Mouse (Mus musculus) megakaryocyte progenitor cell, adult 5-6 weeks (primary cell): ENCODE results near the gene Usp4. TPM values are rescaled to one million over a fixed set of nuclear protein-coding genes. Genes with fewer than 3 reads are reported as not detected.

Source experiments
- ATAC-seq: replicated peaks from 2 replicates; pipeline ENCODE4 v1.8.0; 2016; ENCODE audit warnings: mild to moderate bottlenecking, moderate TSS enrichment, inconsistent platforms; ENCODE audit not compliant: poor library complexity
- total RNA-seq, 2 experiments: library from RNA; stranded (forward) in 1 of 2; stranded (reverse) in 1 of 2; fragments of 157-497, 149-512 nt in 1 of 2; fragments of 200-1000 nt in 1 of 2; gene quantifications; 2 replicates each; pipeline versions ENCODE4 v1.2.3 to v1.2.4; 2015 to 2017

Usp4 gene
- total RNA-seq, 2 experiments from 2014 or later, result 50.9 to 145 TPM

DNA sequence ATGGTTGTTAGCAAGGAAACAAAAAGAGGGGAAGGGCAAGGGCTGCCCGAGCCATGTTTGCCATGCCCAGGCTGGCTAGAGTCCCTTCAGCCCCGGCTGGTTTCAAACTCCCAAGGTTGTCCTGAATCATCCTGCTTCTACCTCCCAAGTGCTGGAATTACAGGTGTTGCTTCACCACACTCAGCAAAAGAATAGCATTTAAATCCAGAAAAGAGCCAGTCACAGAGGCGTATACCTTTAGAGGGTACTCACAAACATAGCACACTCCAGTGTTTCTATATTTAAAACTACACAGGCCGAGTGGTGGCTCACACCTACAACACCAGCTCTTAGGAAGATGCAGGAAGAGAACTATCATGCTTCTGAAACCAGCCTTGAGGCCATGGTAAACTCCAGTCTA is 61.9 kb downstream of the Usp4 start:
- ATAC-seq, result no peak

DNA sequence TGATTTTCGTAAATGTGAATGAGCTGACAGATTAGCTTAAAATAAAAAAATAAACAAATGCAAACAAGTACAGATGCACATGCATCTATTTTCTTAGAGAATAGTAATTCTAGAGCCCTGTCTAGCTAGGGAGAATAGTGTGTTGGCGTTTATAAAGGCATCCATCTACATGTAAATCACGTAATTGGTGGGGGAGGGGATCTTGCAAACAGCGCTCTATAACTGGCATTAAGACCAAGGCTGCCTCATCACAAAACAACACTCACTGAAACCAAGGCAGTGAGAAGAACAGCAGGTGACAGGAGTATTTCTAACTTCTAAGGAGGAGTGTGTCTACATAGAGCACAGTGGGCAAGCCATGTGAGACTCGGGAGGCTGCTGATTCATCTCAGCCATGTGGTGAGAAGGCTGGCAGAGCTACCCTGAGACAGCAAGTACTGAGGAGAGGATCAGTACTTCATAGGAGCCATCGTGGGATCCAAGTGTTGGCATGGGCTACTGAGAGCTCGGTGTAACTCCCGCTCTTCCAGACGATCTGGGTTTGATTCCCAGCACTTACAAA is 63.8 kb downstream of the Usp4 start:
- ATAC-seq, result no peak

DNA sequence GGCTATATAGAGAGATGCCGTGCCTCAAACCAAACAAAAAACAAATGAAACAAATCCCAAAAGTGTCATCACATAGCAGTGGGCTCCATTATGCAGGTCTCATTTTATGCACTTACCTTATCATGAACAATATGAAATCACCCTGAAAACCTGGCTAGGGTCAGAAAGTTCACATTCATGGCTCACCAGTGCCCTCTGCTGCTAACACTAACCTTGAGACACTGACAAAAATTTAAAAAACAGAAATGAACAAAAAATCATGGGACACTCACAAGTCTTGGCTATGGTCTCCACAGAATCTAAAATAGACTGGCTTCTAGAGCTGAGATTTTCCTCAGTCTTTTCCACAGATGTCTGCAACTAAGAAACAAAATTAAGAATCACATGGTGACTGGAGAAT is 64.6 kb downstream of the Usp4 start:
- ATAC-seq, result peak; percentile 73

DNA sequence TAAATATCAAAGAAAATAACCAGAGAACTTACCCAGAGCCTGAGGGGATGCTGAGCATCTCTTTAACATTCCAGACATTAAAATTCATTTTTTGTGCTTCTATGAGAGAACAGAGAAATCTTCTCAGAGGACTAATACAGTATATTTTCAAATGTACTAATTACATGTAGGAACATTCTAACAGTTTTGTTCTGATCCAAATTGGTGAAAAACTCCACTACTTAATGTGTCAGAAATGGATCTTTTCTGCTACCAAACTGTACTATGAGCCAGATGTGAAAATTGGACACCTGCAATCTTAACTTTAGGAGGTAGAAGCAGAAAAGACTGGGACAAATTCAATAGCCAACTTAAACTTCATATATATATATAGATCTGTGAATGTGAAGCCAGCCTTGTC is 80.7 kb downstream of the Usp4 start, which contains the start of gene Ccdc36:
Ccdc36 (minus strand) TSS at position 101 of the 400 bp plus-strand sequence.
- no peak for ATAC-seq

DNA sequence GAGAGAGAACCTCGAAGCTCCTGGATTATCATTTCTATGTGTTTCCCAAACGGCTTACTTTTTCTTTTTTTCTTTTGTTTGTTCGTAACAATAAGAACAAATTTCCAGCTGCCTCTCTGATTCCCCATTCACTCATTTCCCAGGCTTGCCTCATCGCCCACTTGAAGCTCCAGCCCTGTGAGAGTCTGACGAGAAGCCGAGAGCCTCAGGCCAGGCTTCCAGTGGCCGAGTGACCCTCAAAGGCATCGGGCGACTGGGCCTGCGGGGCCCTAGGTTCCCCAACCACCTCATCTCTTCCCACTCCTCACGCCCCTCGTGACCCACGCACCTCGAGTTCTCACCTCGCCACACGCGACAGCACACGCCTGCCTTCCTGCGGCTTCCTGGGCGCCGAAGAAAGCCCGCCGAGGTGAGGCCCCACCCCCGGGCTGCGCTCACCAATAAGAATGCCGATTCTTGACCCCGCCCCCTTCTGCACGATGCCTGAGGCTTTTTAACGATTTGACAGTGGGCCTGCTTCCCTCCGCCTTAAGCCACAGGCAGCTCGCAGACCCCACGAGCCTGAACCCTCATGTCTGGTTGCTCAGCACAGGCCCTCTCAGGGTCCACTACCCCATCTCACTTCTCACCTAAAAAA is 83.9 kb downstream of the Usp4 start:
- ATAC-seq, result peak; percentile 83

DNA sequence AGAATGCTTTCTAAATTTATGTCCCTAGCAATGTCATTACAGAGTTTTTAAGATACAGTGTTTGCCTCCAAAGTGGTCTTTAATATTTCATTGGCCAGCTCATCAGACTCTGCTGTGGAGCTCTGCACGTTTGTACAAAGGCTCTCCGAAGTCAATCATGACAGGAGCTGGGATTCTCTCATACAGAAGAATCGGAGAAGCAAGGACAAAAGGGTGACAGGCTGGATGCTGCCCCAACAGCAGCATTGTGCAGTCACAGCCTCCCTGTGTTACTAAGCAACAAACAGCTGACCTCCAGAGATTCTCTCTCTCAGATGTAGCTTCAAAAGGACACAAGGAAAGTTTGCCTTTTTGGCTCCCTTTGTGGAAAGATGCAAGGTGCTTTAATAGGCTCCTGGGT is 88.5 kb downstream of the Usp4 start, which contains the start of gene BC048562:
BC048562 (plus strand) TSS at position 301 of the 400 bp plus-strand sequence.
- no peak for ATAC-seq

DNA sequence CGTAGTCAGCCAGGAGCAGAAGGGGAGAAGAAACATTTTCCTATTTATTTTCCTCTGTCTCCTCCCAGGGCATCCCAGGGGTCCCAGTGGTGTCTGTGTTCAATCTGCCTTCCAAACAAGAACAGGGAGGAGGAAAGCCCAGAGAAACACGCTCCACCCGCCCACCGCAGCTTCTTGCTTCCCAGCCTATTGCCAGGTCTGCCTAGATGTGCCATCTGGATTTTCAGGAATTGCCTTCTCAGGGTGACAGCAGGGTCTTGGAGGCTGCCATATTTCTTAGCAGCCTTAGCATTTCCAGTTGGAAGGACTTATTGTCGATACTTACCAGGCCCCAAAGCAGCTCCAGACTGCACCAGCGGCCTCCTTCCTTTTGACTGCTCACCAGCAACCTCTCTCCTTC is 91.5 kb downstream of the Usp4 start:
- no peak for ATAC-seq

DNA sequence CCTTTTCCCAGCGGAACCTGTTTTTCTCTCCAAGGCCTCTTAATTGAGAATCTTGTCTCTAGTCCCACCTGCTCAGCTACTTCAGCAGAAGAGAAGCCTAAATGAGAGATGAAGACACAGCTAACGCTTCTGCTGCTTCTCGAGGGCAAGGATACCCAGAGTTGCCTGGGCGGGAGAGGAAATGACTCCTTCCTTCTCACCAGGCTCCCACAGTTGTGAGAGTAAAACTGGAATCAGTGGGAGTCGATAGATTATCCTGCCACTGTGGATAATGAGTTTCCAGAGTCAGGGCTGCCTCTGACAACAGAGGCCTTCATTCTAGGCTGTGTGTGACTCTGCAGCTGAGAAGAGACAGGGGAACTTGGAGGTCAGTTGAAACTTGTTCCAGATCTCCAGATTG is 92.8 kb downstream of the Usp4 start:
- no peak for ATAC-seq

DNA sequence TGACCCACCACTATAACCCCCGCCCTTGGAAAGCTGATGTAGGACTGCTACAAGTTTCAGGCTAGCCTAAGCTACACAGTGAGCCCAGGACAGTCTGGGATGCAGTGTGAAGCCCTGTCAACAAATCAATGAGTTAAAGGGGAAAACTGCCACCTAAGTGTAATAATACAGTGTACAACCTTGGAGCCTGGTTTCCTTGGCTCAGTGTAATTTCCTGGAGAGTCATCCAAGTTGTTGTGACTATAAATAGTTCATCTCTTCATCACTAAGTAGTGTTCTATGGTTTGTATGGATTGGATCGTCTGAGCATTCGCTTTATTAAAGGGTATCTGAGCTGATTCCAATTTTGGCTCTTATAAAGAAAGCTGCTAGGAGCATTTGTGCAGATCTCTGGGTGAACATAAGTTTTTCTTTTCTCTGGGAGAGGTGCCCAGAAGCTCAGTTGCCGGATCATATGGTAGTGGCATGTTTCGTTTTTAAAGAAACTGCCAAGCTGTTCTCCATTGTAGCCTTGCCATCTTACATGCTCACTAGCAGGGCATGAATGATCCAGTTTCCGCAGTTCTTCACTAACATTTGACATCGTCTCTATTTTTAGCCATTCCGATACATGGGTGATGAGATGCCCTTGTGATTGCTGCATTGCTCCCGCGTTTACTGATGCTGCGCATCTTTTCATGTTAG is 93.7 kb downstream of the Usp4 start:
- ATAC-seq, result no peak

Other genes starting within 250 kb of the Usp4 start
- 4.7 and 5.5 TPM in 2 replicates for gene Bsn, start 157.5 kb upstream of the Usp4 start, total RNA-seq (2015)
- 3.2 and 4.0 TPM in 2 replicates for gene Bsn, start 157.5 kb upstream of the Usp4 start, total RNA-seq (2017)
- 16.1 and 16.5 TPM in 2 replicates for gene Dag1, start 83.9 kb upstream of the Usp4 start, total RNA-seq (2015)
- 3.8 and 4.7 TPM in 2 replicates for gene Dag1, start 83.9 kb upstream of the Usp4 start, total RNA-seq (2017)
- 9.0 and 10.5 TPM in 2 replicates for gene Nicn1, start 57.4 kb upstream of the Usp4 start, total RNA-seq (2015)
- gene Nicn1, start 57.4 kb upstream of the Usp4 start, total RNA-seq (2017), result 3.2 and 4.7 TPM in 2 replicates
- gene Amt, start 51.0 kb upstream of the Usp4 start, total RNA-seq (2015), result 0.37 and 0.85 TPM in 2 replicates
- 1.1 and 1.2 TPM in 2 replicates for gene Amt, start 51.0 kb upstream of the Usp4 start, total RNA-seq (2017)
- 261 and 298 TPM in 2 replicates for gene Rhoa, start 41.7 kb upstream of the Usp4 start, total RNA-seq (2015)
- gene Rhoa, start 41.7 kb upstream of the Usp4 start, total RNA-seq (2017), result 265 and 283 TPM in 2 replicates
- 12.8 and 13.2 TPM in 2 replicates for gene Tcta, start 41.7 kb upstream of the Usp4 start, total RNA-seq (2015)
- gene Tcta, start 41.7 kb upstream of the Usp4 start, total RNA-seq (2017), result 4.1 and 8.7 TPM in 2 replicates
- gene Gpx1, start 8.9 kb upstream of the Usp4 start, total RNA-seq (2015), result 2,374 and 2,432 TPM in 2 replicates
- 1,500 and 1,804 TPM in 2 replicates for gene Gpx1, start 8.9 kb upstream of the Usp4 start, total RNA-seq (2017)
- gene 1700102P08Rik, start 45.0 kb downstream of the Usp4 start, total RNA-seq (2015), result 0.49 TPM in 1 of 2 replicates, not detected in the other
- 0.46 TPM in 1 of 2 replicates, not detected in the other for gene 1700102P08Rik, start 45.0 kb downstream of the Usp4 start, total RNA-seq (2017)
- gene Ccdc36, start 80.6 kb downstream of the Usp4 start, total RNA-seq (2015), result 0.20 and 0.49 TPM in 2 replicates
- 0.54 and 0.74 TPM in 2 replicates for gene Ccdc36, start 80.6 kb downstream of the Usp4 start, total RNA-seq (2017)
- not detected in 2 replicates for gene BC048562, start 88.6 kb downstream of the Usp4 start, total RNA-seq (2015)
- gene BC048562, start 88.6 kb downstream of the Usp4 start, total RNA-seq (2017), result not detected in 2 replicates
- gene Ccdc71, start 112.7 kb downstream of the Usp4 start, total RNA-seq (2015), result 14.6 and 17.9 TPM in 2 replicates
- 13.7 and 14.8 TPM in 2 replicates for gene Ccdc71, start 112.7 kb downstream of the Usp4 start, total RNA-seq (2017)
- gene Klhdc8b, start 113.7 kb downstream of the Usp4 start, total RNA-seq (2015), result 0.46 and 1.1 TPM in 2 replicates
- 4.1 and 8.1 TPM in 2 replicates for gene Klhdc8b, start 113.7 kb downstream of the Usp4 start, total RNA-seq (2017)
- gene Lamb2, start 131.9 kb downstream of the Usp4 start, total RNA-seq (2015), result 0.05 and 0.32 TPM in 2 replicates
- gene Lamb2, start 131.9 kb downstream of the Usp4 start, total RNA-seq (2017), result 0.08 TPM in 1 of 2 replicates, not detected in the other
- 33.4 and 36.1 TPM in 2 replicates for gene Usp19, start 142.7 kb downstream of the Usp4 start, total RNA-seq (2015)
- 38.0 and 47.0 TPM in 2 replicates for gene Usp19, start 142.7 kb downstream of the Usp4 start, total RNA-seq (2017)
- 177 and 194 TPM in 2 replicates for gene Qars, start 159.9 kb downstream of the Usp4 start, total RNA-seq (2015)
- gene Qars, start 159.9 kb downstream of the Usp4 start, total RNA-seq (2017), result 184 and 188 TPM in 2 replicates
- gene Qrich1, start 169.0 kb downstream of the Usp4 start, total RNA-seq (2015), result 92.3 and 107 TPM in 2 replicates
- 133 and 134 TPM in 2 replicates for gene Qrich1, start 169.0 kb downstream of the Usp4 start, total RNA-seq (2017)
- gene Impdh2, start 212.4 kb downstream of the Usp4 start, total RNA-seq (2015), result 266 and 290 TPM in 2 replicates
- 342 and 372 TPM in 2 replicates for gene Impdh2, start 212.4 kb downstream of the Usp4 start, total RNA-seq (2017)
- 33.7 and 36.8 TPM in 2 replicates for gene Ndufaf3, start 219.6 kb downstream of the Usp4 start, total RNA-seq (2015)
- 7.3 and 22.1 TPM in 2 replicates for gene Ndufaf3, start 219.6 kb downstream of the Usp4 start, total RNA-seq (2017)
- 95.3 and 103 TPM in 2 replicates for gene Dalrd3, start 222.0 kb downstream of the Usp4 start, total RNA-seq (2015)
- gene Dalrd3, start 222.0 kb downstream of the Usp4 start, total RNA-seq (2017), result 42.7 and 43.4 TPM in 2 replicates
- gene Wdr6, start 230.9 kb downstream of the Usp4 start, total RNA-seq (2015), result 9.8 and 10.2 TPM in 2 replicates
- gene Wdr6, start 230.9 kb downstream of the Usp4 start, total RNA-seq (2017), result 15.5 and 17.4 TPM in 2 replicates
- 0.39 and 1.2 TPM in 2 replicates for gene P4htm, start 249.8 kb downstream of the Usp4 start, total RNA-seq (2015)
- 1.00 and 1.8 TPM in 2 replicates for gene P4htm, start 249.8 kb downstream of the Usp4 start, total RNA-seq (2017)